Mouse (Mus musculus): ENCODE results near the gene Nol9. TPM values are rescaled to one million over a fixed set of nuclear protein-coding genes. Genes with fewer than 3 reads are reported as not detected.

Nol9 gene
- total and polyA plus RNA-seq, 3 experiments: 80.3 to 114 (median 80.9) TPM

DNA sequence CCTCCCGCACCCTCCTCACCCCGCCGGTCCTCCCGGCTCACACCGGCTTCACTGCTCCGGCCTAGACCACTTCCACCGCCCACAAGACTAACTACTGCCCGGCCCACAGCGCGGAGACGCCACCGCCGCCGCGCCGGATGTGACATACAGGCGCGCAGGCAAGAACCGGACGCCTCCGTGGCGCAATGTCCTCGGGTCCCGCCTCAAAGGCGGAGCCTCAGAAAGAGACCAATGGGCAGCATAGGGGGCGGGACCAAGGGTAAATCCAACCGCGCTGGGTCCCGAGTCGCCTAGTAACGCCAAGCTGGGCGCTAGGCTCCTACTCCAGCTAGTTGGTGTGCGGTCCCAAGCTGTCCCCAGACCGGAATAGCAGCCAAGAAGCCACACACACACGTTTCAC, 11.6 kb upstream of the Nol9 start, which contains the start of gene Zbtb48:
TSS of gene Zbtb48 (minus strand) at position 148 of the 400 bp plus-strand sequence.
- H3K4me3 ChIP-seq (ENCODE audit: control insufficient read depth in 1 of 2, insufficient read depth in 1 of 2, low read depth in 2 of 2, low read length in 2 of 2): peak within 1 kb of the TSS; percentile 69 to 71
- H3K4me1 ChIP-seq (ENCODE audit: control insufficient read depth in 1 of 2, insufficient read depth in 2 of 2, low read length in 2 of 2): peaks cover 0 to 22% of the 10 kb centered on the region in 2 experiments; a peak in 3 of 4 replicates
- peaks cover 30% of the 10 kb centered on the region for H3K79me2 ChIP-seq (ENCODE audit: control insufficient read depth, insufficient read depth, low read length, poor library complexity)
- DNase-seq (ENCODE audit: low read depth, low spot score): peak; percentile 98
- no peaks in the 10 kb centered on the region for H3K27me3 ChIP-seq (ENCODE audit: control insufficient read depth in 1 of 2, insufficient read depth in 2 of 2, low read length in 2 of 2)
- TF ChIP-seq USF2 (IDR thresholded peaks at IDR 0.05; ENCODE audit: borderline replicate concordance in 1 of 2, insufficient read depth in 1 of 2, low read depth in 1 of 2, low read length in 2 of 2) (no peak), USF1 (IDR thresholded peaks at IDR 0.05; ENCODE audit: low read depth, low read length) (no peak), POLR2A (IDR thresholded peaks at IDR 0.05; ENCODE audit: control insufficient read depth in 1 of 2, insufficient read depth in 1 of 2, low read depth in 1 of 2, low read length in 2 of 2, poor library complexity in 1 of 2) (peak; percentile 91), CTCF (IDR thresholded peaks at IDR 0.05 in 2 of 3, conservative IDR thresholded peaks at IDR 0.05 in 1 of 3; ENCODE audit: control insufficient read depth in 1 of 3, insufficient read depth in 1 of 3, low read depth in 2 of 3, low read length in 3 of 3, poor library complexity in 1 of 3, severe bottlenecking in 1 of 3) (no peak), BHLHE40 (IDR thresholded peaks at IDR 0.05; ENCODE audit: borderline replicate concordance, low read depth, low read length) (no peak), TCF12 (IDR thresholded peaks at IDR 0.05; ENCODE audit: low read depth, low read length) (peak; percentile 50; the same call in 1 of the 2 replicates), POLR2AphosphoS2 (IDR thresholded peaks at IDR 0.05; ENCODE audit: low read length) (peak; percentile 90), TBP (IDR thresholded peaks at IDR 0.05; ENCODE audit: low read depth, low read length) (peak; percentile 53; the same call in 1 of the 2 replicates), MAZ (IDR thresholded peaks at IDR 0.05; ENCODE audit: low read depth, low read length) (no peak), E2F4 (IDR thresholded peaks at IDR 0.05; ENCODE audit: borderline replicate concordance, low read depth, low read length) (no peak), SMC3 (IDR thresholded peaks at IDR 0.05; ENCODE audit: low read depth, low read length) (no peak), POLR2AphosphoS5 (IDR thresholded peaks at IDR 0.05; ENCODE audit: borderline replicate concordance, low read depth, low read length) (no peak), ZNF384 (IDR thresholded peaks at IDR 0.05; ENCODE audit: low read depth, low read length) (no peak), MXI1 (IDR thresholded peaks at IDR 0.05; ENCODE audit: low read depth, low read length) (peak; percentile 87), HCFC1 (IDR thresholded peaks at IDR 0.05; ENCODE audit: low read depth, low read length) (peak; percentile 89), JUND (IDR thresholded peaks at IDR 0.05; ENCODE audit: low read depth, low read length) (no peak), ETS1 (IDR thresholded peaks at IDR 0.05; ENCODE audit: low read depth, low read length) (peak; percentile 28; the same call in 1 of the 2 replicates), MAX (IDR thresholded peaks at IDR 0.05; ENCODE audit: low read length) (no peak; the same call in 1 of the 2 replicates), RAD21 (IDR thresholded peaks at IDR 0.05; ENCODE audit: low read depth, low read length) (no peak), ELF1 (IDR thresholded peaks at IDR 0.05; ENCODE audit: low read depth, low read length) (peak; percentile 62; the same call in 1 of the 2 replicates), SIN3A (IDR thresholded peaks at IDR 0.05; ENCODE audit: low read length) (peak; percentile 76), MAFK (IDR thresholded peaks at IDR 0.05; ENCODE audit: borderline replicate concordance, low read depth, low read length) (no peak), ZC3H11A (IDR thresholded peaks at IDR 0.05; ENCODE audit: low read depth, low read length) (no peak), NRF1 (IDR thresholded peaks at IDR 0.05; ENCODE audit: insufficient read depth, low read depth, low read length, poor library complexity, severe bottlenecking) (peak; percentile 38; the same call in 1 of the 2 replicates), NELFE (IDR thresholded peaks at IDR 0.05; ENCODE audit: low read depth, low read length) (peak; percentile 95), ZMIZ1 (IDR thresholded peaks at IDR 0.05; ENCODE audit: low read depth, low read length) (peak; percentile 78), TAL1 (IDR thresholded peaks at IDR 0.05; ENCODE audit: low read length) (no peak), EP300 (IDR thresholded peaks at IDR 0.05; ENCODE audit: low read depth in 1 of 2, low read length in 2 of 2) (no peak), KAT2A (conservative IDR thresholded peaks at IDR 0.05; ENCODE audit: low read depth, low read length) (no peak; the same call in 1 of the 2 replicates)
- peaks cover 0 to 15% of the 10 kb centered on the region in 2 experiments; a peak in 2 of 4 replicates for H3K36me3 ChIP-seq (ENCODE audit: control insufficient read depth in 1 of 2, insufficient read depth in 2 of 2, low read length in 2 of 2)
- H3K9ac ChIP-seq (ENCODE audit: control insufficient read depth, low read depth, low read length, poor library complexity, severe bottlenecking): peak within 1 kb of the TSS; percentile 84
- H3K27ac ChIP-seq (ENCODE audit: control insufficient read depth, low read depth, low read length): peak within 1 kb of the TSS; percentile 37; the same call in 1 of the 2 replicates
- H3K9me3 ChIP-seq (replicated peaks; ENCODE audit: insufficient read depth, low read length): no peaks in the 10 kb centered on the region

Measured in MEL (cell line).